Mouse (Mus musculus) stomach, embryonic 15.5 days (tissue): ENCODE measurements around the gene Ltbp1. TPM values are rescaled to one million over a fixed set of nuclear protein-coding genes. Genes with fewer than 3 reads are reported as not detected.

ENCODE experiments used
- ATAC-seq: fragments of 200-750 bp; cut with Nextera tagmentation; 2 replicates; pipeline ENCODE4 v1.8.0; 2017; ENCODE audit warnings: low read depth, moderate number of reproducible peaks, moderate TSS enrichment; ENCODE audit not compliant: insufficient read depth, low FRiP score
- H3K27ac ChIP-seq: fragments of 300-500 bp; sonication (generic); 2 replicates; pipeline ENCODE4 v1.5.1; 2015; ENCODE audit warnings: mild to moderate bottlenecking, inconsistent platforms
- H3K27me3 ChIP-seq: fragments of 300-500 bp; sonication (generic); replicated peaks from 2 replicates; pipeline ENCODE4 v1.6.1; 2015; ENCODE audit warnings: inconsistent platforms
- H3K36me3 ChIP-seq: fragments of 300-500 bp; sonication (generic); 2 replicates; pipeline ENCODE4 v1.6.1; 2015; ENCODE audit warnings: inconsistent platforms
- H3K4me1 ChIP-seq: fragments of 300-500 bp; sonication (generic); 2 replicates; pipeline ENCODE4 v1.6.1; 2015; ENCODE audit warnings: inconsistent platforms
- H3K4me2 ChIP-seq: fragments of 300-500 bp; sonication (generic); 2 replicates; pipeline ENCODE4 v1.6.1; 2015; ENCODE audit warnings: mild to moderate bottlenecking, inconsistent platforms
- H3K4me3 ChIP-seq: fragments of 300-500 bp; sonication (generic); replicated peaks from 2 replicates; pipeline ENCODE4 v1.5.1; 2015; ENCODE audit warnings: inconsistent platforms
- H3K9ac ChIP-seq: fragments of 300-500 bp; sonication (generic); 2 replicates; pipeline ENCODE4 v1.6.1; 2015; ENCODE audit warnings: inconsistent platforms
- H3K9me3 ChIP-seq: fragments of 300-500 bp; sonication (generic); 2 replicates; pipeline ENCODE4 v1.6.1; 2016; ENCODE audit warnings: inconsistent platforms
- WGBS: fragments of 180-500 bp; shearing (Covaris S2); methylation state at CpG from one replicate; pipeline ENCODE4 v1.1.7; 2015; 5-methylcytosine and 5-hydroxymethylcytosine counted together
- polyA plus RNA-seq: library from polyadenylated mRNA; unstranded; fragments of >200 nt; fragmentation: Nextera tagmentation; extraction: Ambion mirVana; gene quantifications from 2 replicates; pipeline ENCODE4 v1.2.1, GENCODE M21; 2015

The Ltbp1 gene
- polyA plus RNA-seq, 1 experiment from 2014 or later: 26.1 TPM

DNA sequence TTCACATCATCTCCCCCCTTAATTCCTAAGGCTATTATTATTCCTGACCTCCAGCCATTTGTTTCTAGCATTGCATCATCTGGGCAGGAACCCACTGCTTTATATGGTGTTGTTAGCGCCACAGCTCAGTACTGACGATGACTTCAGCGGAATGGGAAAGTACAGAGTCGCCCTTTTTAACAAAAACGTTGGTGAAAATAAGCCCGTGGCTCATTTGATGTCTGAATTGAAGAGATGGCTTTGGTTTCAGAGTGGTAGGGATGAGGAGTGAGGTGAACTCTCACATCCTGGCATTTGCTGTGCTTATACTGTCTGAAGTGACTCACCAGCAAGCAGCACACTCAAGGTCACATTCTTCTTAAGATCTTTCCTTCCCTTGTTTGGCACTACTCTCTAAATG, 245.7 kb downstream of the Ltbp1 start:
- Histone ChIP-seq H3K27ac (no peak overlapping the region), H3K36me3 (no peaks in the 10 kb centered on the region), H3K4me1 (no peaks in the 10 kb centered on the region), H3K9ac (no peak overlapping the region), H3K9me3 (no peaks in the 10 kb centered on the region), H3K27me3 (no peaks in the 10 kb centered on the region), H3K4me3 (no peak overlapping the region), H3K4me2 (no peak overlapping the region)
- ATAC-seq: no peak
- WGBS: 83% methylated on average over 6 of the region's 6 CpGs

DNA sequence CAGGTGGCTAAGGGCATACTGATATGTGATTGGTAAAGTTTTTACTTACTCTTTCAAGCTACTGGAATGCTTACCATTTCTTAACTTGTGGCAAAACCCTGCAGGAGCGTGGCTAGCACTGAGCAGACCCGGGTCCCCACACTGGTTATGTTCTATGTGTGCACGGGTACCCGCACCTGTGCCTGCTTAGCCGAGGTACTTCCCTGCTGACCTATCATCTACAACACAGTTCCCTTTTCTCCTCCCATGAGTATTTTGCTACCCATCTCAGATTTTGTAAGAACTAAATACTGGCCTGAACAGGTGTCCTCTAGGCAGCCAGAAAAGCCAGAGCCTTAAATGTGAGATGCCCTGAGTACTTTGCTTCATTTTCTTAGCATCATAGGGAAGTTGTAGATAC, 247.2 kb downstream of the Ltbp1 start:
- Histone ChIP-seq H3K9me3 (no peaks in the 10 kb centered on the region), H3K4me3 (no peak overlapping the region), H3K4me1 (no peaks in the 10 kb centered on the region), H3K27me3 (no peaks in the 10 kb centered on the region), H3K4me2 (no peak overlapping the region), H3K9ac (no peak overlapping the region), H3K27ac (no peak overlapping the region), H3K36me3 (no peaks in the 10 kb centered on the region)
- WGBS: 95% methylated on average over 5 of the region's 5 CpGs
- no peak for ATAC-seq

DNA sequence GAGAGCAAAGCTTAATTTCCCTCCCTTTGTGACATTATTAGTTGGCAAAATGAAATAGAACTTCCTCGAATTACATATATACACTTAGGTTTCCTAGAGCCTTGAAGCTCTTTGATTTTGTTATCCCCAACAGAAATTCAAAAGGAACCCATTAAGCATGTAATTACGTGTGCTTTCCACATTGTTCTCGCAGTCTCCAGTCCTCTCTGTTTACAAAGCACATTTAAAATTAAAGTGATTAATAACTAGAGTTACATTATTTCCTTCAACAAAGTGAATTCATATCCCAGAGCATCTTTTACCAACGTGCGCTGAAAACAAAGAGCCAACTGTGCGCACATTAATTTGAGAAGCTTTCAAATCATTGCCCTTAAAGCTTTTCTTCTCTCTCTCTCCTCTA, 249.5 kb downstream of the Ltbp1 start:
- no peaks in the 10 kb centered on the region for H3K36me3 ChIP-seq
- H3K27ac ChIP-seq: no peak overlapping the region
- H3K4me1 ChIP-seq: no peaks in the 10 kb centered on the region
- ATAC-seq: no peak
- no peak overlapping the region for H3K9ac ChIP-seq
- no peaks in the 10 kb centered on the region for H3K9me3 ChIP-seq
- no peak overlapping the region for H3K4me2 ChIP-seq
- 64% methylated on average over 6 of the region's 6 CpGs for WGBS
- H3K27me3 ChIP-seq: no peaks in the 10 kb centered on the region
- no peak overlapping the region for H3K4me3 ChIP-seq

GRCm38 (mm10) chr17:75255967-75256366, 250.6 kb downstream of the Ltbp1 start:
- no peak overlapping the region for H3K9ac ChIP-seq
- no peak overlapping the region for H3K27ac ChIP-seq
- H3K4me2 ChIP-seq: no peak overlapping the region
- no peaks in the 10 kb centered on the region for H3K9me3 ChIP-seq
- WGBS: 24% methylated on average over 1 of the region's 1 CpGs
- H3K4me1 ChIP-seq: no peaks in the 10 kb centered on the region
- no peaks in the 10 kb centered on the region for H3K36me3 ChIP-seq
- H3K27me3 ChIP-seq: no peaks in the 10 kb centered on the region
- H3K4me3 ChIP-seq: no peak overlapping the region
- no peak for ATAC-seq

GRCm38 (mm10) chr17:75258427-75258826, 253.1 kb downstream of the Ltbp1 start:
- WGBS: 57% methylated on average over 2 of the region's 2 CpGs
- ATAC-seq: no peak
- H3K36me3 ChIP-seq: no peaks in the 10 kb centered on the region
- no peak overlapping the region for H3K9ac ChIP-seq
- H3K27me3 ChIP-seq: no peaks in the 10 kb centered on the region
- H3K9me3 ChIP-seq: no peaks in the 10 kb centered on the region
- H3K4me2 ChIP-seq: no peak overlapping the region
- no peak overlapping the region for H3K4me3 ChIP-seq
- H3K27ac ChIP-seq: no peak overlapping the region
- no peaks in the 10 kb centered on the region for H3K4me1 ChIP-seq

DNA sequence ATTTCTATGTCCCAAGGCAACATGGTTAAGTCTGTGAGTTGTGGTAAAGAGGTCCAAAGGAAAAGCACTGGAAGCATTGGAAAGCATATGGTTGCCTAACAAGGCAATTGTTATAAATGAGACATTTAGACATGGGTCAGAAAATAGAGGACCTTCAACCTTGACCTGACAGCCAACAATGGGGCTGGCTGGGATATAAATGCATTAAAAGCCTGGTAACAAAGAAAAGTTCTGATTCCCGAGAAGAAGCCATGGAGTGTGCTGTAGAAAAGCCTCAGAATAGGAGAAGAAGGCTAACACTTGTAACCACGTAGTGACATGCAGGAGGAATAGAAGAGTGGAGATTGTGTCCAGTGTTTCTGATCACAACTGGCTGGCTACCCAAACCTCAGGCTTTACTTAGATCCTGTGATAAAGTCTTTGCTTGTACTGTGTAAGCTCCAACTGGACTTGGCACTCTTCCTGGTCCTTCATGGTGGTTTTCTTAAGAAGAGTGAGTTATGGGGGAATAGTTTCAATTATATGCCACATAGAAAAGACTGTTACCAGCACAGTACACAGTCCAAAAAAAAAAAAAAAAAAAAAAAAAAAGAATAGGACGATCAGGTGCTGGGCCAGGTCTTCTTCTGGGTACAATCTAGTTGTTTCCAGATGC, 258.1 kb downstream of the Ltbp1 start:
- Histone ChIP-seq H3K27ac (no peak overlapping the region), H3K36me3 (no peaks in the 10 kb centered on the region), H3K4me1 (no peaks in the 10 kb centered on the region), H3K4me2 (no peak overlapping the region), H3K9ac (no peak overlapping the region), H3K9me3 (no peaks in the 10 kb centered on the region), H3K4me3 (no peak overlapping the region), H3K27me3 (no peaks in the 10 kb centered on the region)
- ATAC-seq: no peak
- WGBS: 79% methylated on average over 3 of the region's 3 CpGs

DNA sequence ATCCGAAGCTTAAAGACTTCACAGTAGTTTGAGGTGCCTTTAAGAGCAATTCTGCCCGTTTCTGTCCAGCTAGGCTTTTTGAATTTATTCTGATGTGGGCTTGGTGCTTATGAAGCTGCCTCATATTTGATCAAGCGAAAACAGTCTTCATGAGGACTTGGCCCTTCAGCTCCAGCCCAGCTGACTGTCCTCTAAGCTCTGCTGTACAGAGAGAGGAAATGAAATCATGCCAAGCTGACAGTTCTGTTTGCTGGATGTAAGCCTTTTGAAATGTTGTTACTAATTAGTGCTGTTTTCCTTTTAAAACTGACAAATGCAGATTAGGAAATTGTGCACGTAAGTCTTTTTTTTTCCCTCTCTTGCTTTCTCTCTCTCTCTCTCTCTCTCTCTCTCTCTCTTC, 263.1 kb downstream of the Ltbp1 start:
- H3K4me1 ChIP-seq: no peaks in the 10 kb centered on the region
- no peak overlapping the region for H3K4me2 ChIP-seq
- no peaks in the 10 kb centered on the region for H3K9me3 ChIP-seq
- ATAC-seq: no peak
- no peak overlapping the region for H3K9ac ChIP-seq
- H3K27me3 ChIP-seq: no peaks in the 10 kb centered on the region
- H3K36me3 ChIP-seq: no peaks in the 10 kb centered on the region
- no peak overlapping the region for H3K4me3 ChIP-seq
- 67% methylated on average over 4 of the region's 4 CpGs for WGBS
- no peak overlapping the region for H3K27ac ChIP-seq

GRCm38 (mm10) chr17:75272446-75272845, 267.1 kb downstream of the Ltbp1 start:
- Histone ChIP-seq H3K9ac (no peak overlapping the region), H3K27me3 (no peaks in the 10 kb centered on the region), H3K27ac (no peak overlapping the region), H3K4me2 (no peak overlapping the region), H3K9me3 (no peaks in the 10 kb centered on the region), H3K4me1 (no peaks in the 10 kb centered on the region), H3K4me3 (no peak overlapping the region), H3K36me3 (no peaks in the 10 kb centered on the region)
- no peak for ATAC-seq
- WGBS: 87% methylated on average over 3 of the region's 3 CpGs

GRCm38 (mm10) chr17:75273272-75273671, 267.9 kb downstream of the Ltbp1 start:
- H3K27me3 ChIP-seq: no peaks in the 10 kb centered on the region
- no peaks in the 10 kb centered on the region for H3K9me3 ChIP-seq
- no peak overlapping the region for H3K27ac ChIP-seq
- no peak overlapping the region for H3K9ac ChIP-seq
- H3K4me2 ChIP-seq: no peak overlapping the region
- no peak for ATAC-seq
- H3K36me3 ChIP-seq: no peaks in the 10 kb centered on the region
- H3K4me1 ChIP-seq: no peaks in the 10 kb centered on the region
- H3K4me3 ChIP-seq: no peak overlapping the region
- 77% methylated on average over 1 of the region's 1 CpGs for WGBS

DNA sequence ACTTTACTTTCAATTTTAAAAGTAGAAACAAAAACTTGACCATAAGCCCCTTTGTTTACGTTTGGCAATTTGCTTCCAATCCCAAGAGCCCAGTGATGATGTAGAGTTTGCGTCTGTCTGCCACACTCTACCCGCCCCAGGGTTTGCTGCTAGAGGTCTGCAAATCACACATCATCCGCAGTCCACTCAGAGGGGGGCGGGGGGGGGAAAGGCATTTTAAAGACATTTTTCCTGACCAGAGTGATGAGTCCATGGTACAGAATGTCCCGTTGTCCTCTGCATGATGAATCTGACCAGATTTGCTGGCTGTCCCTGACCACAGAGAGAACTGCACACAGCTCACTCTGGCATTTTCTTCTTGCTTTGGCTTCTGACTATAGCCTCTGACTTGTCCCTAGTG, 269.9 kb downstream of the Ltbp1 start:
- 60% methylated on average over 6 of the region's 6 CpGs for WGBS
- H3K27ac ChIP-seq: no peak overlapping the region
- H3K9ac ChIP-seq: no peak overlapping the region
- no peaks in the 10 kb centered on the region for H3K4me1 ChIP-seq
- no peak overlapping the region for H3K4me2 ChIP-seq
- H3K9me3 ChIP-seq: no peaks in the 10 kb centered on the region
- H3K36me3 ChIP-seq: no peaks in the 10 kb centered on the region
- no peak for ATAC-seq
- no peaks in the 10 kb centered on the region for H3K27me3 ChIP-seq
- no peak overlapping the region for H3K4me3 ChIP-seq

GRCm38 (mm10) chr17:75278106-75278505, 272.7 kb downstream of the Ltbp1 start:
- Histone ChIP-seq H3K27ac (no peak overlapping the region), H3K4me3 (no peak overlapping the region), H3K36me3 (no peaks in the 10 kb centered on the region), H3K4me2 (no peak overlapping the region), H3K27me3 (no peaks in the 10 kb centered on the region), H3K9me3 (no peaks in the 10 kb centered on the region), H3K4me1 (no peaks in the 10 kb centered on the region), H3K9ac (no peak overlapping the region)
- ATAC-seq: no peak
- 91% methylated on average over 1 of the region's 1 CpGs for WGBS

DNA sequence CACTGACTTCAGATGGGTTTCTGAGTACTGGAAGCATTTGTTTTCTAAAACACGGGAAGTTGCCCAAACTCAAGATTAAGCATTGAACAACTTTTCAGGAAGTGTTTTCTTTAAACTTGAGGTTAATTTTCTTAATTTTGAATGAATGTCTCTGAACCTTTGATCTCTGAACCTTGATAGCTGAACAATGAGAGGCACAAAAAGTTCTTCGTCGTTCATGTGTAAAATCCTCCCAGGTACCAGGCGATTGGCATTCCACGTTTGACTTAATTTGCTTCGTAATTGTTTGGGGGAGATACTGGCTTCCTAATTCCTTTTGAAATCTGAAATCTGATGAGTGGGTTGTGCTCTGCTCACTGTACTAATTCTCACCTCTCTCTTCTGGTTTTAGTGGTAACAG, 273.2 kb downstream of the Ltbp1 start:
- no peak overlapping the region for H3K4me2 ChIP-seq

DNA sequence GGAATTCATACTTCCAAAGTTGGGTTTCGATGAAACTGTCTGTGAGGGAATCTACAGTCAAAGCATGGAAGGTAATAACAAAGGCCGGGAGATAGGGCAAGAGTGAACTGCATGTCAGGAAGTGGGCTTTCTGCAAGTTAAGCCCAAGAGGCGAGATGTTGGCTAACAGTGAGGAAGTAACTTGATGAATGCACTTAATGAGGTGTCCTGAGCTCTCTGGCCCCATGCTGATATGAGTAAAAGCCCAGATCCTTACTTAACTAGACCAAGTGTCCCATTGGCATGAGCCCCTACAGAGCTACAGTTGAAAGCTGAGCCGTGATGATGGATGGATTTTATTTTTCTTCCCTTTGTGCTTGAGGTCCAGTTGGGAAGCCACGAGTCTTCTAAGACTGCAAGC, 276.0 kb downstream of the Ltbp1 start:
- 74% methylated on average over 5 of the region's 5 CpGs for WGBS
- H3K4me1 ChIP-seq: no peaks in the 10 kb centered on the region
- no peak for ATAC-seq
- H3K36me3 ChIP-seq: no peaks in the 10 kb centered on the region
- H3K27ac ChIP-seq: no peak overlapping the region
- H3K9ac ChIP-seq: no peak overlapping the region
- no peaks in the 10 kb centered on the region for H3K9me3 ChIP-seq
- no peak overlapping the region for H3K4me2 ChIP-seq
- H3K27me3 ChIP-seq: no peaks in the 10 kb centered on the region
- H3K4me3 ChIP-seq: no peak overlapping the region

More for the DNA sequence above, 273.2 kb downstream of the Ltbp1 start:
- Histone ChIP-seq H3K9me3 (no peaks in the 10 kb centered on the region), H3K4me1 (no peaks in the 10 kb centered on the region), H3K36me3 (no peaks in the 10 kb centered on the region), H3K9ac (no peak overlapping the region), H3K27ac (no peak overlapping the region), H3K27me3 (no peaks in the 10 kb centered on the region), H3K4me3 (no peak overlapping the region)
- WGBS: 77% methylated on average over 6 of the region's 6 CpGs
- ATAC-seq: no peak
